Mouse (Mus musculus): Measurements from ENCODE around the gene Ehd2. TPM values are rescaled to one million over a fixed set of nuclear protein-coding genes. Genes with fewer than 3 reads are reported as not detected.

Gene Ehd2
- total RNA-seq, 2 experiments from 2014 or later, result 224 to 236 TPM

DNA sequence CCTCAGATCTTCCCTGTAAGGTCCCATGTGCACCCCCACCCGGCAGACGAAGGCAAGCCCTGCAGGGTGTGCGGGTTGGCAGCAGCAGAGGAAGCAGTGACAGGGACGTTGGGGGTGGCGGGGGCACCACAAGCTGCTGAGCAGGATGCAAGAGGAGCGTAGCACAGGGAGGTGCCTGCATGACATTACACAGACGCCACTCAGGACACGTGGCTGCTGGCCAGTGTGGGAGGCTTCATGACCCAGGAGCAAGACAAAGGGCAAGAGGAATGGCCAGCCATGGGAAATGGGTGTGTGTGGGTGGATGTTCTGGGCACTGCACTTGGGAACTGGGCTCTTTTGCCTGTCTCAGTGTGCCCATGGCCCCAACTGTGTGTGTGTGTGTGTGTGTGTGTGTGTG, 12.9 kb upstream of the Ehd2 start:
- intact Hi-C loops (cut with DNase I), result loop anchor here (5.0 kb wide), 1 partner anchor 37 kb away; no protein-coding TSS in a partner anchor

DNA sequence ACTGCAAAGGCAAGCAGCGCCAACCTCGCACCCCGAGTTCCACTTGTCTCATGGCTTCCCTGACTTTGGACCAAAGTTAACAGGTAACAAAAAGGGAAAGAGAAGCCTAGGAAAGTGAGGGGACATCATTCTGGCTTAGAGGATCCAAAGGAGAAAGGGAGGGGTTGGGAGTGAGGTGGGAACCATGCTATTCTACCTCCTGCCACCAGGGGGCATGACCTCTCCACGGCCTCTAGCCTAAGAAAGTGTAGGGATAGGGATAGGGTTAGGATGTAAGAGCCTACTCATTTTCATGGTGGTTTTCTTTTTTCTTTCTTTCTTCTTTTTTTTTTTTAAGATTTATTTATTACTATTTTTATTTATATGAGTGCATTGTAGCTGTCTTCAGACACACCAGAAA, 8.5 kb upstream of the Ehd2 start:
- peak; percentile 57 to 68 for DNase-seq
- intact Hi-C loops (cut with DNase I), result loop anchor here (1.0 to 5.0 kb wide), 3 partner anchors 45 to 121 kb away; partner anchors contain the start of gene Napa

More for the DNA sequence above, 12.9 kb upstream of the Ehd2 start:
- DNase-seq, result peak; percentile 54 to 59

DNA sequence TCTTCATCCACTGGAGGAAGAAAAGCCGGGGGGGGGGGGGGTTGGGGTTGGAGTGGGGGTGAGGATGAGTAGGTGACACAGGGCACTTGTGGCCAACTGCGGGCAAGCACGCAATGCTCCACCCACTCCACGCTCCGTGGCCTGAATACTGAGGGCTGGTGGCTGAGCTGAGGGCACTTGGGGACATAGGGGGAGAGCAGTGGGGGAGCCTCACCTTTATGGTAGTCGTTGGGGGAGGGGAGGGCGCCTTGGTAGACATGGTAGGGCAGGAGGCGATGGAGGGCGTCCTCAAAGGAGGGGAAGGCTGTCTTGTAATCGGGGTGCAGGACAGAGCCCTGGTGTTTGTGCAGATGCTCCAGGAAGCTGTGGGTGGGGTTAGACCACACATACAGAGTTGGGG, 8.1 kb upstream of the Ehd2 start:
- no peak for DNase-seq
- intact Hi-C loops (cut with DNase I), result loop anchor here (2.0 to 5.0 kb wide), 2 partner anchors 45 to 122 kb away; partner anchors contain the start of gene Napa

DNA sequence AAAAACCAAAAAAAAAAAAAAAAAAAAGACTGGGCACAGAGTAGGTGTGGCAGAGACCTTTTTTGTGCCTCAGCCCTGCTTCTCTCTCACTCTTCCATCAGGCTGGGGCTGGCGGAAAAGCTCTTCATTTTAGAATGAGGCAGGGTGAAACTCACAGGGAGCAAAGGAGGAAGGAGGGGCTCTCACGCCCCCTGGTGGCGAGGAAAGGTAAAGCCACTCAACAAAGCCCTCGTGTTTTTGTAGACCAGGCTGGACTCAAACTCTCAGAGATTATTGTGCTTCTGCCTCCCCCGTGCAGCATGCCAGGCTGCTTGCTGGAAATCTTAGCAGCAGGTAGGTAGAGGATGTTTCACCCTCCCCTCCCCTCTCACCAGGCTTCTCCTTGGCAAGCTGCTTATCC, 7.3 kb upstream of the Ehd2 start:
- intact Hi-C loops (cut with DNase I), result loop anchor here (2.0 to 5.0 kb wide), 2 partner anchors 44 to 123 kb away; partner anchors contain the start of gene Napa
- DNase-seq, result peak; percentile 65 to 84

DNA sequence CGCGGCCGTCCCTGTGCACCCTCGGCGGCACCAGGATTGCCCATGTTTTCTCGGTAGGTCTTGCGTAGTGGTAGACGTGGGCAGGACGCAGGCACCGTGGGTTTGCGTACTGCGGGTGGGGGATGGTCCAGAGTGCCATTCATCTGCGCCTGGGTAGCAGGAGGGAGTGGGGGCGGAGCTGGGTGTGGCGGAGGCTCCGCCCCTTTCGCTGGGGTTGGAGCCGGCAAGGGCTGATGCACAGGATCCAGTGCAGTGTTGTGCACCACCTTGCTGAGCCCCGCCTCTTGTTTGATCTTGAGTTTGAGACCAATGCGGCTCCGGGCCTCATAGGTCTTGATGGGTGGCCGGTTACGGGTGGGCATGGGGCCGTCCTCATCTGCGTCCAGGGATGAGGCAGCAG, 4.9 kb upstream of the Ehd2 start:
- intact Hi-C loops (cut with DNase I), result no loop called here
- no peak for DNase-seq

DNA sequence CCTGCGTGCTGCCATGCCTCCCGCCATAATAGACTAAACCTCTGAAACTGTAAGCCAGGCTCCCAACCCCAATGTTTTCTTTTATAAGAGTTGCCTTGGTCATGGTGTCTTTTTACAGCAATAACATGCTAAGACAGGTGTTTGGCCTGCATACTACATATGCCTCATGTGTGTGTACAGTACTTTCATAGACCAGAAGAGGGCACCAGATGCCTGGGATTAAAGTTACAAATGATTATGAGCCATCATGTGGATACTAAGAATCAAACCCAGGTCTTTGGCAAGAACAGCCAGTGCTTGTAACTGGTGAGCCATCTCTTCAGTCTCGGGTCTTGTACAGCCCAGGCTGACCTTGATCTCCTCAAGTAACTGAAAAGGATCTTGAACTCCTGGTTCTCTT, 2.3 kb upstream of the Ehd2 start:
- no peak for DNase-seq
- intact Hi-C loops (cut with DNase I), result no loop called here

DNA sequence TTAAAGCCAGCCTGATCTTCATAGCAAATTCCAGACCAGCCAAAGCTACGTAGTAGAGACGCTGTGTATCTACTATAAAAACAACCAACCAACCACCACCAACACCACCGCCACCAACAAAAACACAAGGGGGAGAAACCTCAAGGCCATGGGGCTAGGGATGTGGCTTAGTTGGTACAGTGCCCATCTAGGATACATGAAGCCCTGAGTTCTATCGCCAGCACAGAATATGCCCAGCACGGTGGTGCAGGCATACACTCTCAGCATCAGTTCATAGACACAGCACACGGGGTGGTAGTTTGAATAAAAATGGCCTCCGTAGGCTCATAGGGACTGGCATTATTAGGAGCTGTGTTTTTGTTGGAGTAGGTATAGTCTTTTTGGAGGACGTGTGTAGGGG, 955 bp upstream of the Ehd2 start:
- DNase-seq, result no peak
- intact Hi-C loops (cut with DNase I), result no loop called here

DNA sequence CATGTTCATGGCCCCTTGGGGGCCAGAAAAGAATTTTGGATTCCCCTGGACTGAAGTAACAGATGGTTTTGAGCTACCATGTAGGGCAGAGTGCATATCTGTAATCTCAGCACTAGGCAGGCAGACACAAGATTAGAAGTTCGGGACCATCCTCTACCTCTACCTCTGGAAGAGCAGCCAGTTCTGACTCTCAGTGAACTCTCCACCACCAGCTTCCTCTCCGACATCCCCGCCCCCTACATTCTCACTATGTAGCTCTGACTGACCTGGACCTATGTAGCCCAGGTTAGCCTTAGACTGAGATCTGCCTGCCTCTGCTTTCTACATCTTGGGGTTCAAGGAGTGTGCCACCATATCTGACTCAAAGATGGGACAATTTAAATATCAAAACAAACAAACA, 878 bp downstream of the Ehd2 start:
- intact Hi-C loops (cut with DNase I), result no loop called here
- DNase-seq, result peak in 1 of 2 experiments; percentile 21

DNA sequence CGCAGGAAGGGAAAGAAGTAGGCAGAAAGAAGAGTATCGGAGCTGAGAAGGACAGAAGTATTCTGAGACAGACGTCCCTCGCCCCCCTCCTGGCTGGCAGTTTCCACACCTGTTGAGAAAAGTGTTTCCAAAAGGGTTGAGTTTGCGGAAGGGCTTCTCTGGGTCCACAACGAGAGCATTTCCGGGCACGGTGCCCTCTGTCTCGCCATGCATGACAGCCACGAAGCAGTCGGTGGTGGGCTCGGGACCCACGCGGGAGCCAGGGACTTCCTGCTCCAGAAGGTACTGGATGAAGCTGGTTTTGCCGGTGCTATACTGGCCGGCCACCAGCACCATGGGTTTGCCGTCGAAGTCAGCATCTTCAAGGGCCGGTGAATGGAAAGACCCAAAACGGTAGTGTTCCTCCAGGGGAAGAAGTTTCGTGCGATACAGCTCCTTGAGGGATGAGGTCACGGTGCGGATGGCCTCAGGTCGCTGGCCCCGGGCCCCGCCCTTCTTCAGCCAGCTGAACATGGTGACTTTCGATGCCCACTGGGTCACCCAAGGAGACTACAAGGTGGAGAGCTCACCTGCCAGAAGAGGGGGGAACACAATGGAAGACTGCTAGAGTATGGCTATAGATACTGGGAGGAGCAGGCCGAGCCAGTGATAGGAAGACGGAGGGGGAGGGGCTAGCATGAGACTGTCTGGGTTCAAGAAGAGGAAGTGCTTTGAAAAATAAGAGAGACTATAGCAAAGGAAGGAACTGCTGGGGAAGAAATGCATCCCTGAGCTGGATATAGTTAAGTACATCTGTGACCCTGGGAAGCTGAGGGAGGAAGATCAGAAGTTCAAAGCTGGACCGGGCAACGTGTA, 3.3 kb downstream of the Ehd2 start:
- peak in 1 of 2 experiments; percentile 34 for DNase-seq
- intact Hi-C loops (cut with DNase I), result no loop called here

DNA sequence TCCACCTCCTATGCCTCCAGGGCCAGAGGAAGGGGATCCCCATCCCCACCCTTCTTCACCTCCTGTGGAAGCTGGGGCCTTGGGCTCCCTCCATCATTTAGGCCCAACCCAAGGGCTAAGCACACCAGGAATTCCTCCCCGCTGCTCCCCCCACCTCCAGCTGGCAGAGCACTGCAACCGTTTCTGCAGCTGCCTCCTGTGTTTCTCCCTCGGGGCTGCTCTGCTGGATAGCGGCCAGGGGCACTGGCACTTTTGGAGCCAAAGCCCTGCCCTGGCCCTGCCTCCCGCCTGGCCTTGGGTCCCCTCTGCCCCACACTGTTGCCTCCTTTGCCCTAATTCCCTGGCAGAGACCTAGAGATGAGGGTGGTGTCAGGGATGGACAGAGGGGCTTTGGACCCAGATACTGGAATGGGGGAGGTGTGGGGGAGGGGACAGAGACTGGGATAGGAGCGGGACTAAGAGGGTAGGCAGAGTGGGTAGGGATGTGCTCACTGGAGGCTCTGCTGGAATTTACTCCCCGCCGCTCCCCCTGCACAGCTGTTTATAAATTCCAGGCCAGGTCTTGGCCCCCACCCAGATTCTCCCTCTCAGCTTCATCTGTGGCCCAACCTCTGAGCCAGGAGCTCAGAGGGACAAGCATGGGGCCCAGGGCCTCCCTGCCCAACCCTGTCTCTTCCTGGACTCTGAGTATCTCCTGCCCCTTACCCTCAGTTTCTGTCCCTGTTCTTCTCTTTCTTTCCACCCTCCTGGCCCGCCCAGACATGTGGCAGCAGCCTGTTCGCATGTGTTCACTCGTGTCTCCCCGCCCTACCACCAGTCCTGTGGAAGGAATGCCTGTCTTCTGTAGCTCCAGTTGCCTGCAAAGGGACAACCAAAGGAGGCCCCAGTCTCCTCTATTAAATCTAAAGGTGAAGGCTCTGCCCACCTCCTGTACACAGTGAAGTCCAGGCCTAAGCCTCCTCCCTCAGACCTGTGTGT, 4.8 kb downstream of the Ehd2 start:
- peak; percentile 95 to 96 for DNase-seq
- intact Hi-C loops (cut with DNase I), result no loop called here

DNA sequence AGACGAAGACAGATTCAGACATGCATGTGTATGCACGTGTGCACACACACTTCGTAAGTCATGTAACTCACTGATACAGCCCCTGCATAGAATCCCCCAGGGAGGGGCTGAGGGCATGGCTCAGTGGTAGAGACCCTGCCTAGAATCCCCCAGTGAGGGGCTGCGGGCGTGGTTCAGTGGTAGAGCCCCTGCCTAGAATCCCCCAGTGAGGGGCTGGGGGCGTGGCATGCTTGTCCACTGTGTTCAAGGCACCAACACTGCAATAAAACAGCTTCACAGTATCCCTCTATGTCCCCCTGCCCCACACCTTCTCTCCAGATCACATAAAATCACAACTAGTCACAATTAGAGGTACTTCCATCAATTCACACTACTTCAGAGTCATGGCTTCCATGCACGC, 5.6 kb downstream of the Ehd2 start:
- intact Hi-C loops (cut with DNase I), result no loop called here
- DNase-seq, result no peak

DNA sequence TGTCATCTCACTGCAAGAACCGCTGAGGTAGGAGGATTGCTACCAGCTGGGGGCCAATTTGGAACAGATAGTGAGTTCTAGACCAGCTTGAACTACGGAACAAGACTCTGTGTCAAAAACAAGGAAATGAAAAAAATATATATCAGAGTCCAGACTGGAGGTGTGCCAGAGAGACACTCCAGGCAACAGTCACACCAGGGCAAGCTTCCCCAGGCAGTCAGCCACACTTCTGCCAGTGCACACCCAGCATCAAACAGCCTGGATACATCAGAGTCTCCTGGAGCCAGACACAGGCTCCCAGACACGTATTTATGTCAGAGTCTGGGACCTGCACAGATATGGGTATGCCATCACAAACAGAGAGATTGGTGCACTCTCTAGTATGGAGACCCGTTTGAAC, 6.1 kb downstream of the Ehd2 start:
- intact Hi-C loops (cut with DNase I), result no loop called here
- peak in 1 of 2 experiments; percentile 66 for DNase-seq

DNA sequence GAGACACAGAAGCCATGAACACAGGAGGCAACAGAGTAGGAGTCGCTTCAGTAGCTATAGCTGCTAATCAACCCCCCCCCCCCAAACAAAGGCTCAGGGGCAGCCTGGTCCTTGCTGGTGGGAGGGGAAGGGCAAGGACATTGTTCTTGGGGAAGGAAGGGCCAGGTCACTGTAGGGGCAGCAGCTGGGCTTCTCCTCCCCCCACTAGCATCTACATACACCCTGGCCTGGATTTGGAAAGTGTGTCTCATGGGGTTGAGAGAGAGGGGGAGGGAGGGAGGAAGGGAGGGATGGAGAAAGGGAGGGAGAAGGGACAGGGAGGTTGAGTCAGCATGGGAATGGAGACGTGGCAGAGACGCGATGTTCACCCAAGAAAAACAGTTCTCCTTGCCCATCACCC, 6.7 kb downstream of the Ehd2 start:
- intact Hi-C loops (cut with DNase I), result no loop called here
- DNase-seq, result peak in 1 of 2 experiments; percentile 48

DNA sequence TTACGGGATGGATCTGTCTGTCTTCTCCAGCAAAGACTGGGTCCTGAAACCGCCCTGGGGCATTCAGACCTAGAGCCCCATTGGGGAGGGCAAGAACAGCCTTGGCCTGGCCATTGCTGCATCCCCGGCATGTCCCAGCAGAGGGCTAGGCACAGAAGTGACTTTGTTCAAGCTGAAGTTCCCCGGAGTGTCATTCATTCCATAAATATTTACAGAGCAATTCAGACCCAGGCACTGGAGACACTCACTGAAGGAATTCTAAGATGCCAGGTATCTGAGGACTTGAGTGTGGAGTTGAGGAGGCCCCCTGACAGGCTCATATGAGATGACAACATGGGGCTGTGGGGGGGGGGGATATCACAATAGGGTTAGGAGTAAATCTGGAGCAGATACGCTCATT, 11.2 kb downstream of the Ehd2 start:
- intact Hi-C loops (cut with DNase I), result no loop called here
- DNase-seq, result peak in 1 of 2 experiments; percentile 20

DNA sequence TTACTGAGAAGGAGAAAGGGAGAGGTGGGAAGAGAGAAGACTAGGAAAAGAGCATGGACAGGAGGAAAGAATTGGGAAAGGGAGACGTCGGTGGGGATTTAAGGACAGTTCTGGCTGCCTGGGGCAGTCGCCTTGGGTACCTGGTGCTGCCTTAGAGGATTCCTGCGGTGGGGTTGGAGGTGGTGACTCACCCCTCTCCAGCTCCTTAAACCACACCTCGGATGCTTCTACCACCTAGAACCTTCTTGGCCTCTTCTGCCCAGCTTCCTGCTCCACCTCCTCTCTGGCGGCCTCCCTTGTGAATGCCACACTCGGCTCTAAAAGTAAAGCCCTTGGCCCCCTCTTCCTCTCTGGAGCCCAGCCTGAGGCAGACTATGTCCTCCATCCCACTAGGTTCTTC, 11.9 kb downstream of the Ehd2 start:
- intact Hi-C loops (cut with DNase I), result no loop called here
- DNase-seq, result peak in 1 of 2 experiments; percentile 43

DNA sequence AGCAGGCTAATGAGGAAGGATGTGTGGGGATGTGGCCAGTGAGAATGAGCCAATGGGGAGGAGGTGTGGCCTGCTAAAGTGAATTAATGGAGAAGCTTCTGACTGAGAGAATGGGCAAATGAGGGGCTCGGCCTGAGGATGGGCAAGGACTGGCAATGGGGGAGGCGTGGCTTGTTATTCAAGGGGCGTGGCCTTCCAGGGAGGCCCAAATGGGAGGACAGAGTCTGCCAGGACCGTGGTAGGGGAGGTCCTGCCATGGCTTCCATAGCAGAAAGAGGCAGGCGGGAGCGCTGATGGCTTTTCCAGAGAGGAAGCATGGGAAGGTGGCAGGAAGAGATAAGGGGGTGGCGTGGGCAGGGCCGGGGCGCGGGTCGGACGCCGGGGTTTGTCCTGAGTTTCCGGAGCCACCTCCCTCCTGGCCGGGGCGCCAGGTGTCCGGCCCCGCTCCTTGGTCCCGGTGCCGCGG, 12.4 kb downstream of the Ehd2 start:
- peak; percentile 79 to 81 for DNase-seq
- intact Hi-C loops (cut with DNase I), result no loop called here

DNA sequence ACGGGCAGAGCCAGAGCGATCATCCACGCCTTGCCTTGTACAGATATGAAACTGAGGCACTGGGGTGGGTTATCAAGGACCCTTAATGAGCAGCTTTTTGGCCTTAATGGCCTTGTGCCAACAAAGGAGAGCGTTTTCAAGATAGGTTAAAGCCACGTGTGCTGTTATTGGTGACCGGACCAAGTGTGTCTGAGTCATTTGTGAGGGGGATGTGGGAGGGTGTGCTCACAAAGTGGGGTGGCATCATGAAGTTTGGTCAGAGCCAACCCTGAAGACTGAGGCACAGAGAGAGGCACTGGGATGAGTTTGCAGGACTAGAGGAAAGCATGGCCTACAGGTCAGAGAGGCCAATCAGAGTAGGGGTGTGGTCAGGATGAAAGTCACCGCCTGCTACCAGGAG, 12.9 kb downstream of the Ehd2 start:
- intact Hi-C loops (cut with DNase I), result no loop called here
- no peak for DNase-seq

DNA sequence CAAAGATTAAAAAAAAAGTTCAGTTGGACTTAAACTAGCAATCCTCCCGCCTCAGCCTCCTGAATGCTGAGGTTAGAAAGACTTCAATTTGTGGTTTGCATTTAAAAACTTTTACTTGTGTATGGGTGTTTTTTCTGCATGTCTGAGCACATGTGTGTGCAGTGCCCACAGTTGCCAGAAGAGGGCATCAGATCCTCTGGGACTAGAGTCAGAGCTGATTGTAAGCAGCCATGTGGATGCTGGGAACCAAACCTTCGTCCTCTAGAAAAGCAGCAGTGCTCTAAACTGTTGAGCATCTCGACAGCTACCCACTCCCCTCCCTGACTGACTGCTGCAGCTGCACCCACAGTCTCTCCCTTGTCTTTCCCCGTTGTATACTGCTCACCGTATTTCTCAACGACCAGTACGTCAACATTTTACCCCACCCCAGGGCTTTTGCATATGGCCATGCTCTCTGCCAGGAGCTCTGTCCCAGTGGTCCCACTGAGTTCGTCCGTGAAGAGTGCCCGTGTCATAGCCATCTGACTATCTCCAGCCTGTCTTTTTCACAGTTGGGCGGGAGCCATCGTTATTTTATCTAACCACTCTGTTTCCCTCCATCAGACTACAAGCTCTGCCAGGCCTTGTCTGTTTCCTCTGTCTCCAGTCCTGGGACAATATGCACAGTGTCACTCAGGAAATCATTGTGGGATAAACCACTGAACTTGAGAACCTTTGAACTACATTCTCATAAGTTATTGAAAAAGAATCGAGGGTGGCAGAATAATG, 13.9 kb downstream of the Ehd2 start:
- intact Hi-C loops (cut with DNase I), result no loop called here
- DNase-seq, result no peak

DNA sequence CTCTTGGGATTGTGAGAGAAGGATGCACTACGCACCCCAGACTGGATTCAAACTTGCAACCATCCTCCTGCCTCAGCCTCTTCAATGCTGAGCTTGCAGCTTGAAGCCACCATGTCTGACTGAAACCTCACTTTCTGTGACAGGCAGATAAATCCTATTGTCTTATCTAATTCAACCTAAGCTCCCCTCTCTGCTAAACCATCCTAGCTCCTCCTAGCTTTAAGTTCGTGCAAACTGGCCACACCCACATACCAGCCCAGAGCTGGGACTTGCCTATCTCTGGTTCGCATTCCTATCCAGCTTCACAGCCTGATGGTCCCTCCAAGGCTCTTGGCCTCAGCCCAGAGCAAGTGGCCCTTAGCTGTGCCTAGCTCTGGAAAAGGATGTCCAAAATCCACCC, 15.0 kb downstream of the Ehd2 start:
- DNase-seq, result no peak
- intact Hi-C loops (cut with DNase I), result no loop called here

DNA sequence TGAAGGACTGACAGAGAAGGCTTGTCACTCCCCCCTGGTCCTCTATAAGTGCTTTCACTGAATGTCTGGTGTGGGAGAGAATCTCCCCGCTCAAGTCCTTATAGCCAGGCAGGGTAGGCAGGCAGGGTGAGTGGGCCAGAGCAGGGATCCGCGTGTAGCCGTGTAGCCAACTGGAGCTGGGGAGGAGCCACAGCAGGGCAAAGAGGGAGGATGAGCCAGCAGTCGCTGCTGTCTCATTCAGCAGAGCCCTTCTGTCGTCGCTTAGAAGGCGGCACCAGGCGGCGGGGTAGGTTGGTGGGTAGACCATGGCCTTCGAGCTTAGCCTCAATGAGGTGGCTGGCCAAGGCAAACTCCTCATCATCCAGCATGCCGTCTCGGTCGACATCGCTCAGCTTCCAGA, 17.4 kb downstream of the Ehd2 start:
- intact Hi-C loops (cut with DNase I), result no loop called here
- DNase-seq, result no peak
